Mouse (Mus musculus) megakaryocyte-erythroid progenitor cell, adult 5-6 weeks (primary cell): ENCODE results near the gene Efhd1. TPM values are rescaled to one million over a fixed set of nuclear protein-coding genes. Genes with fewer than 3 reads are reported as not detected.

Experiments
- ATAC-seq: replicated peaks from 2 replicates; pipeline ENCODE4 v1.8.0; 2016; ENCODE audit warnings: mild to moderate bottlenecking, inconsistent platforms; ENCODE audit not compliant: severe bottlenecking, poor library complexity, low FRiP score, low TSS enrichment
- total RNA-seq, 2 experiments: library from RNA; stranded (forward) in 1 of 2; stranded (reverse) in 1 of 2; fragments of 200-1000, 215-1000 nt in 1 of 2; fragments of >200 nt in 1 of 2; fragmentation: Nextera tagmentation in 1 of 2; gene quantifications; 2 replicates each; pipeline ENCODE4 v1.2.3; 2014 to 2017

The Efhd1 gene
- total RNA-seq (2014; fragmentation: Nextera tagmentation) (not detected in 2 replicates), total RNA-seq (2017) (not detected in 2 replicates)

DNA sequence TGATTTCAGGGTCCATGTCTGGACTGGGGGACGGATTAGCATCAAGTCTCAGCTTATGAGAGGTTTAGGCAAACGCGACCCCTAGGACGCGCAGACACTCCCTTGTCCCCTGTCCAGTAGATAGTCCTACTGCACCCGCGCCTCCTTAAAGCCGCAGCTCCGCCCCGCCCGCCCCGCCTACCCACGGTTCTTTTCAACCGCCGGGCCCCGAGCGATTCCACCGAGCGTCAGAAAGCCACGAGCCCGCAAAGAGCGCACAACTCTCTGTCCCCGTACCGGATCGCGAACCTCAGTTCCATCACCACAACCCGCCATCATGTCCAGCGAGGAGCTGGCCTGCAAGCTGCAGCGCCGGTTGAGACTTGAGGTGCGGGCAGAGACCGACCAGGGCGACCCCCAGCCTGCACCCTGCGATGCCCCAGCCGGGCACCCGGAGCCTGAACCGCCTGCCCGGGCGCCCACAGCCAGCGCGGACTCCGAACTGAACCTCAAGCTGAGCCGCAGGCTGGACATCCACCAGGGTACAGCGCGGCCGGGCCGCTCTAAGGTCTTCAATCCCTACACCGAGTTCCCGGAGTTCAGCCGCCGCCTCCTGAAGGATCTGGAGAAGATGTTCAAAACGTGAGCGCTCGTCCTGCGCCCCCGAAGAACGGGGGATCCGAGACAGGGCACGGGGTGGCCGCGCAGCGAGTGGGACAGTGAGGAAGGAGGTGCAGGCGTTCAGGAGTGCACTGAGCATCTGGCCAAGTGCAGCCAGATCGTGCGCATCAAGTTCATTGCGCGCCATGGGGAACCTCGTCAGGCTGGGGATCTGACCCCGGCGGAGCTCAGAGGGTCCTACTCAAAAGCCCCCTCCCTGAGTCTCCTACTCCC is at the start of gene Efhd1:
Gene Efhd1 (plus strand): TSS at position 230 of the 873 bp plus-strand sequence.
- peak; percentile 50; the same call in 1 of the 2 replicates for ATAC-seq

DNA sequence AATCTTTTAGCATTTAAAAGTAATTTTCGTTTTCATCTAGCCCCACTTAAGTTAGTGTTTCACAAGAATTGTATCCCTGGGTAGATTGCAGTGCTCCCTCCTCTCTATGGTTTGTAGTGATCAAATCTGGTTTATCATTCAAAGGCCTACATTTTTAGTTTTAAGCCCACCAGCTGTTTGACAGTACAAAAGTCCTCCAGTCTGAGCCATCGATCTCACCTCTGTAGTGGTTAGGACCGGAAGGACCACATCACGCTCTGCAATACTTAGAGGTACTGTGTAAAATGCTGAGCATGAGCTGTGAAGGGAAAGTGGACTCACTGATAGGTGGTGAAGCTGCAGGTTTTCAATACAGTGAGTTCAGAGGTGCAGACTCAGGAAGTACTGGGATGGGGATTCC is 49.4 kb upstream of the Efhd1 start:
- ATAC-seq, result no peak

DNA sequence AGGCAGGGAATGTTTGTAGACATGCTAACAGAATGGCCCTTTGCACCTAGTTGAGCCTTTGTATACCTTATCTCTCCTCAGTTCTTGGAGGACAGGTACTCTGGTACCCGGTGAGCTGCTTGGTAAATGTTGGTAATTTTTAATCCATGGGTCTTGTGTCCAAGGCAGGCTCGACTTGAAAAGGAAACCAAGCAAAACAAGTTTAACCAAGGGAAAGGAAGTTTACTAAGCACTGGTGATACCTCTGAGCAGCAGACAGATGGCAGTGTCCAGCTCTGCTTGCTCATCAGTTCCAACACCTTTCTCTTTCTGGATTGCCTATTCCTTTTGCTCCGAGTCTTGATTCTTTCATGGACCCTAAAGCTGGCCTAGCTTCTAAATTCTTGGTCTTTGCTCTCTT is 46.2 kb upstream of the Efhd1 start:
- ATAC-seq, result peak; percentile 31; the same call in 1 of the 2 replicates

DNA sequence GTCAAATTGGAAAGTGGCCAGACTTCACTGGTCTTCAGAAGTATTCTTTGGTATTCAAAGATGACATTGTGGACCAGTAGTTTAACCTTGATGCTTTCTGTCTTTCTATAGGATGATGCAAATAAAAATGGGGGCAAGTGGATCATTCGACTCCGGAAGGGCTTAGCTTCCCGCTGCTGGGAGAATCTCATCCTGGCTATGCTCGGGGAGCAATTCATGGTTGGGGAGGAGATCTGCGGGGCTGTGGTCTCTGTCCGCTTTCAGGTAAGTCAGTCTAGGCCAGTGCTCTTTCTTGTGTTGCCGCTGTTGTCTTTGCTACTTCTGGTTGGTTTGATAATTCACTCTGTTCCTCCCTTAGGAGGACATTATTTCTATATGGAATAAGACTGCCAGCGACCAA is 38.4 kb upstream of the Efhd1 start:
- no peak for ATAC-seq

DNA sequence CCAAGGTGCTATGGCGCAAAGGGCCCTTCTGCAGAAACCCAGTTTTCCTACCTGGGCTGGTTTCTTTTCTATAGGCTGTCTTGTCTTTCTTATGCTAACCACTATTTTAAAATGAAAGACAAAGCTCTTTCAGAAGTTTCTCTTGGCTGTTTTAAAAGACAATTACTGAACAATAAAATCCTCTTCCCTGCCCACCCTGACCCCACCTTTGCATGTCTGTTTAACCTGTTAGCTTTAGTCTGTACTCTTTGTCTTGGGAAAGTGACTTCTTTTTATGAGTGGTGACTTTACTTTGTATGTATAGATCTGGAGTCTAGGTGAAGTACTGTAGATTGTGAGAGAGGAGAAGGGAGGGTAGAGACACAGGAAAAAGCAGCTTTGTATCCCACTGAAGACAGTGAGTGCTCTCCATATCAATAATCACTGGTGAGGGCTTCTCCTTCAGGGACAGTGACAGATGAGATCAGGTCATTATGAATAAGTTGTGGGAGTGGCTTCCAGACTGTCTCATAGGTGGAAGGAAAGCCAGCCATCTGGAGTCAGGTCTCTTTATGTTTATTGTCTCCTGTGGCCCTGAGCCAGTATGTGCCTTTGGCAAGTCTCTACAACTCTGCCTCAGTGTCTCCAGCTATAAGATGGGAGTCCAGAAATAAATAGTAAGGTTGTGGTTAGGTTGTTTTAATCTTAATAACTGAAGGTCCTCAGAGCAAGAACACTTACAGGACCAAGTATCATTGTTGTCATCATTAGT is 37.6 kb upstream of the Efhd1 start:
- no peak for ATAC-seq

DNA sequence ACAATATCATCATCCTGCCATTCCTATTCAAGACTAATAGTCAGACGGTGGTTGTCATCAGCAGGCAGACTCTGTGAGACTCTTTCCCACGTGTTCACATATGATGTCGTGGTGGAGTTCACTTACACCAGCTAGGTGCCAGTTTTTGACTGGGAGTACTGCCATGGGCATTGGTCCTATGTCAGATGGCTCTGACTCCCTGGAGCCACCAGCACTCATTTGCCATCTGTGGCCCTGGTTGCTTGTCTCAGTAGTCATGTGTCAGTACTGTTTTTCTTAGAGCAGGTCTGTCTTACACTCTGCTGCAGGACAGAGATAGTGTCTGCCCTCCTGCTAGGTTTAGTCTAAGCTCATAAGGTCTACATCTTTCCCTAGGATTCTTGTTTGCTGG is 37.0 kb upstream of the Efhd1 start:
- no peak for ATAC-seq

DNA sequence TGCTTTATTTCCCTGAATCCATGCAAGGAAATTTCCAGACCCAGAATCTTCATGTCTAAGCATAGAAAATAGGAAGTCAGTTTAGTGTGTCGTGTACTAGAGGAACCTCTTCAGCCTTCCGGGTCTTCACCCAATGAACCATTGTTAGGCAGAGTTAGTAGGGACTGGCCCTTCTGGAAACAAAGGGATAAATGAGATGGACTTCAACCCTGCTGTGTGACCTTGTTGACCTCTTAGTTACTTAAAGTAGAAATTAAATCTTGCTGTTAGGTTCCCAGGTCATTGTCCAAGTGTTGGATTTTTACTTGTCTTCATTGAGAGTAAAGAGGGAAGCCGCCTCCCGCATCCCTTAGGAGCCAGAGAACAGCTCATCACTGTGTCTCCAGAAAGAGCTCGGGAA is 33.6 kb upstream of the Efhd1 start:
- ATAC-seq, result no peak

DNA sequence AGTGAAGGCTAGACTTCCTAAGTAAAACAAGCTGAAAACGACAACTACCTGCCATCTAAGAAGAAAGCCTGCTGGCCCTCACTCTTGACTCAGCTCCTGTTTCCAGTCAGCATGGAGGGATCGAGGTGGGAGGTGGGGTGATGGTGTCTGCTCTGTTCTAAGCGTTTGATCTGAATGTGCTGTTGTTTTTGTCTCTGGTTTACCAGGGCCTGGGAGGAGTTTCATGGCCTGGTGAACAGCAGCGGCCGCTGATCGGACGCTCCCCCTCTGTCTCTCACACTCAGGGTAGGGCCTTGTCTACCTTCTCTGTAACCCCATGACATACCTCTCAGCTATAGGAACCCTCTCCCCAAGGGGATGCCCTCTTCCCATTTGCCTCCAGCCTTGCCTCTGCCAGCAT is 32.0 kb upstream of the Efhd1 start:
- ATAC-seq, result no peak

DNA sequence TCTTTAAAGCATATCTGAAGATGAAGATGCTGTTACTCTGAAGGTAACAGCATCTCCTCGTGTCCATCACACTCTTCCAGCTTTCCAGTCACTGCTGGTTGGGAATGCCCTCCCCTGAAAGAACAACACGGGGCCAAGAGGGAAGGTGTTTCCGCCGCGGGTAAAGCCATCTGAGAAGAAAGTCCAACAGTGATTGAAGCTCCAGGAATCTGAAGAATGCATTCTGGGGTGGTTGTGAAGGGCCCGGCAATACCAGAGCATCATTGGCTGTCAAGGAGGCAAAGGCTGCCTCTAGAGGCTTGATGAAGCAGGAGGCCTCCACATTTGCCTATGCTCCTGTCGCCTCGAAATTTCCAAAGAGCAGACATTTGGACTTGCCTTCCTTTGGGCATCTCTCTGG is 25.1 kb upstream of the Efhd1 start:
- no peak for ATAC-seq

DNA sequence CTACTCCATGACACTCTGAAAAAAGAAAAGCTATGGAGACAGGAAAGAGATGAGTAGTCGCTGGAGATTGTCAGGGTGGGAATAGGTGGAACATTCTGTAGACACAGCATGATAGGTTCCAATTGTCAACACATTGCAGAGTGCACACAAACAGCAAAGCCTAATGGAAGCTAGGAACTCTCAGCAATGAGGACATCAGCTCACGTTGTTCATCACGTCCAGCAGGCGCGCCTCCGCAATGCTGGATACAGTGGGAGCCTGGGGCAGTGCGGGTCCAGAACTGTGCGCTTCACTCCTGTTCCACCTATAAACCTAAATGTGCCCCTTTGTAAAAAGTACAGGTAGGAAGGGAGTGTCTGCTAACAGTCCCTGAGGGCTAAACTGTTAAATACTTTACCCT is 21.1 kb upstream of the Efhd1 start:
- ATAC-seq, result no peak

DNA sequence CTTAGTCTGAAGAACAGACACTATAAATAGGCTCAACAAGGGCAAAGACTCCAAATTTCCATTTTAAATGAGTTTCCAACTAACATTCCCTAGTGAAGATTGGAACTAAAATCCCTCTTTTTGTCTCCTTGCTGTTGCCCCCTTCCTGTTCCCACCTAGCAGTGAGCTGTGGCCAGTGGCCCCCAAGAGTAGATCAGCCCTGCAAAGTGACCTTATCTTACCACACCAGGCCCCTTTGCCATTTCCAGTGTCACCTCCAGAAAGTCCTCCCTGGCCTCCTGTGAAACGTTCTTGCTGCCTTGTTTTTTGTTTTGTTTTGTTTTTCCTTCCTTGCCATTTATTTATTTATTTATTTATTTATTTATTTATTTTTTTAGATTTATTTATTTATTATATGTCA is 18.7 kb upstream of the Efhd1 start:
- ATAC-seq, result no peak

DNA sequence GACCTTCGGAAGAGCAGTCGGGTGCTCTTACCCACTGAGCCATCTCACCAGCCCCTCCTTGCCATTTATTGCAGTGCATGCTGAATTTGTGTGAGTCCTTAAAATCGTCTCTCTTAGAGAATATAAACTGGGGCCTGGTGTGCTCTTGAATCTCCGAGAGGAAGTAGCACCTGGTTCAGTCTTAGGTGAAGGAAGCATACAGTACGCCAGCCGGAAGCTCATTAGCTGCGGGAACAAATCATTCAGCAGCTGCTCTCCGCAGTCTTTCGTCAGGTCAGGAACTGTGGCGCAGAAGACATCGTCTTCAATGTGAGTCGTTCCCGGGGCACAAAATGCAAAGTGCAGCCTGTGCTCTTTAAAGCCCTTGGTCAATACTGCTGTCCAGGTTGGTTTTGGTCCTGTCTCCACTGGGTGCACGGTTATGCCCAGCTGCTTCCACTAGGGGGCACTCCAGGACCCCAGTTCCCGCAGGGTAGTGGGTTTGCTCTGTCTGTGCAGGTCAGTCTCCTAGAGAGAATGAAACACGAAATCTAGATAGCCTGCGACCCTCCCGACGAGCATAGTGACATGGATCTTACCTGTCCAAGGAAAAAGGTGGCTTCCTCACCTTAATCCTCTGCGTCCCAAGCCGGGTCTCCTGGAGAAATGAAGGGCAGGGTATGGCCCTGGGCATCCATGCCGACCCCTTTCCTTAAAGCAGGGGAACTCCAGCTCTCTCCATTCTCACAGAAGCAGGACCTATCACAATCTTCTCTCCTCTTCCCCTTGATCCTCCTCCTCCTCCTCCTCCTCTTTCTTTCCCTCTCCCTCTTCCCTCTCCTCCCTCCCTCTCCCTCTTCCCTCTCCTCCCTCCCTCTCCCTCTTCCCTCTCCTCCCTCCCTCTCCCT is 18.0 kb upstream of the Efhd1 start:
- ATAC-seq, result peak; percentile 87

DNA sequence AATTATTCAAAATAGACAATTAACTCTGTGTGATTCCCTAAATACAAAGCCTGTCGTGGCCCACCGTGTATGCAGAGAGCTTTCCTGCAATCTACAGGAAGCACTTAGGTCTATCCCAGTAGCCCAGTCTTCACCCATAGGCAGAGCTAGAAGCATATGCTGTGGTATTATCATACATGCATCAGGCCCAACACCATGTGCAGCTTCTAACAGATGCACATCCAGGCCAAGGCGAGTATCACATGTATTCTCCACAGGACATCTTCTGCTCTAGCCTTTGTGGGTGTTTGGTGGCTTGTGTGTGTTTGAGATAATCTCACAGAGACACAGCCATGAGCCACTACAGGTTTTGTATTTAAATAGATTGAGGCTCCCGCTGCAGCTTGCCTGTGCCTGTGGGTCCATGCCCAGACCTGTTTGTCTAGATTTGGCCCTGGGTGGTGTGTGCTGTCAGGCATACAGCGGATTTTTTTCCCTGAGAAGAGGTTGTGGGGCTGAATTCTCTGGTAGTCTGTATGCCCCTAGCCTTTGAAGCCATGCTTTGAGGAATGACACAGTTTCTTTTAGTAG is 12.0 kb upstream of the Efhd1 start:
- peak; percentile 97 for ATAC-seq

DNA sequence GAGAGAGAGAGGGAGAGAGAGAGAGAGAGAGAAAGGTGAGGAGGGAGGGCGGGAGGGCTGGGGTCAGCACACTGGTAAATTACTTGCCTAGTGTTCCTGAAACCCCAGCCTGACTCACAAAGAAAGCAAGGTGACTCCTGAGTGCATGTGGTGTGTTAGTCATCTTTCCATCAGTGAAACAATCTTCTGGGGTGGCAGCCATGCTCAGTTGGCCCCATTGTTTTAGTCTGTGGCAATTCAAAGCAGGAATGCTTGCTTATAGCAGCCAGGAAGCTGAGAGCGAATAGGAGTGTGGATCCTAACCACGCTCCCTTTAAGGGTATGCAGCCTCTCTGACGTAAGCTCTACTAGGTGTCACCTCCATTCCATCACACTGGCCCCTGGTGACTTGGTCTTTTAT is 9.0 kb upstream of the Efhd1 start:
- ATAC-seq, result no peak

DNA sequence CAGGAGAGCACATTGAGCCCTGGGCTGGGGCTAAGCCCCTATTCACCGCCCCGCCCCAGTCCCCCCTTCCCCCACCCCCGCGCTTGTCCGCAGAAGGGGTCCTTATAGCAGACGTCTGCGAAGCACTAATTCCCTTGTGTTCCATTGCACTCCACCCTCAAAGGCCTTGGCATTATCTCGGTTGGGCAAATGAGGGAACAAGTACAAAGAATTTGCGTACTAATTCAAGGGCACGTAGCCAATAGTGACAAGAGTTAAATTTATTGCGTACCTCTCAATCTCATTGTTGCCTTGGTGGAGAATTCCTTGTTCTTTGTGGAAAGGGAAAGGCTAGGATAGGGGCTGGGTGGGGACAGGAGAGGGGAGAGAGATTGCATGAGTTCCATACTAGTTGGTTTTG is 6.5 kb upstream of the Efhd1 start:
- no peak for ATAC-seq

DNA sequence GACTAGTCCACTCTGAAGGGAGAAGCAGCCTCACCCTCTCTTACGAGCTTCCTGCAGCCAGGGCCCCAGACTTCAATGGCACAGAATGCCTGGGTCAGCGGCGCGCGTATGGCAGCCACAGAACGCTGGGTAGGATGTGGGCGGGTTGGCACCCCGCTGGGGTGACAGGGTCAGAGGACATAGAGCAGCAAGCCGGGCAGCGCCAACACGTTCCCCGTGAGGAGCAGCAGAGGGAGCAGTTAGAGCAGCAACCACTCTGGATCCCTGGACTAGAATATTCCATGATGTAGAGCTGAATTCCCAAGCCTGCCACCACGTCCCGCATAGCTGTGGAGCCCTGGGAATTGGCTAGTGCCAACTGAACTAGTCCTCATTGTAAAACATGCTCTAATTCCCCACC is 5.7 kb upstream of the Efhd1 start:
- no peak for ATAC-seq

DNA sequence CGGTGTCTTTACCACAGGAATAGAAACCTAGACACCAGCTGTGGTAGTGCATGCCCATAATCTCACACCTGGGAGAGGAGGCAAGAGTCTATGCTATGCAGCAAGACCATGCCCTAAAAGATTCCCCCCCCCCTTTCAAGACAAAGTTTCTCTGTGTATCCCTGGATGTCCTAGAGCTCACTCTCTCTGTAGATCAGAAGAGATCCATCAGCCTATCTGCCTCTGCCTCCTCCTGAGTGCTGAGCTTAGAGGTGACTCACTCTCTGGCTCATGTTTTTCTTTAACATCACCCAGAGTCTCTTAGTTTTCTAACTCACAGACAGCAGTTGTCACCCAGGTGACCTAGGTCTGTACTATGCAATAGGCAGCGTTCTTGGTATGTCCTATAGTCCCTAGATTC is 4.8 kb upstream of the Efhd1 start:
- ATAC-seq, result no peak

DNA sequence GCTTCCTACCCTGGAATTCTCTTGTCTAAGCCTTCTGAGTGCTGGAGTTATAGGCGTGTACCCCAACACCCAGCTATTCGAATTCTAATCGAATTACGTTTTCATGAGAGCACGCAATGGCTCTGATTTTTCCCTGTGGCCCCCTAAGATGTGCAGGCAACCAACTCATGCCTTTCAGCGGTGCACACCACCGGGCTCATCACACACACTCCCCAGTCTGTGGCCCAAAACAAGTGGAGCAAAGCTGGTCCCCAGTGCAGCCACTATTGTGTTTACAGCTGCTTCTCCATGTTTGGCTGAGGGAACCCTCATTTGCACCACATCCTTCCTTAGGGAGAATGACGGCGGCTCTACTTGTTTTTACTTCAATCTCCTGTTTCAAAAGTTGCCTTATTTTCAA is 906 bp upstream of the Efhd1 start:
- no peak for ATAC-seq

DNA sequence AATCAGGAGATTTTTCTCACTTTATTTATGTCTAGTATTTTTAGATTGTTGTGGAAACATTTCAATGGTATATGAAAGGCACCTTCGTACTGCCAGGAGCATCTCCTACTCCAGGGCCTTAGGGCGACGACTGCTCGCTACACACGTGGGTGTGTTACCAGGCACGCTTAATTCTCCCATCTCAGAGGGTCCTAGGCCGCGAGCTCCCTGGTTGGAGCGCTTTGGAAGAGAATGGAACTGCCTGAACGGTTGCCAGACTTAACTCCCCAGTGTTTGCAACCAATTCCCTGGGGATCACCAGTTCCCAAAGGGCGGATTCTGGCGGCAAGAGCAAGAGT is 398 bp upstream of the Efhd1 start:
- no peak for ATAC-seq

DNA sequence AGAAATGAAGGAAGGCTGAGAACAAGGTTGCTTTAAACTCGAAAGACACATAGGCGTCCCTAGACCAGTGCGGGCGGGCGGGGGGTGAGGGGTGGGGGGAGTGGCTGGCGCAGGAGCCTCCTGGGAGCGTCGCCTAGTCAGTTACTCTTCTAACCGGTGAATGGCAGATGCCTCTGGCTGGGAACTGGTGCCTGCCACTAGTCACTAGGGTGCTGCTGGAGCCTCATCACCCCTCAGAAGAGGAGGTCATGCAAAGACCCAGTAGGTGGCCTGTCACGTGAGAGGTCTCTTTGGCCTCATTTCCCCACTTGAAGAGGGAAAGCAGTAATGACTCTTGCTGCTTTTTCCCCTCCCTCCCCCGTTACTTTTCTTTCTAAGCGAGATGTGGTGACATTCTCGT is 1.0 kb downstream of the Efhd1 start:
- no peak for ATAC-seq
